Mouse (Mus musculus) megakaryocyte progenitor cell, adult 5-6 weeks (primary cell): Measurements from ENCODE around the gene Prtg. TPM values are rescaled to one million over a fixed set of nuclear protein-coding genes. Genes with fewer than 3 reads are reported as not detected.
A peak's percentile ranks its signal among the peaks of the same experiment; 100 is the strongest.

Experiments
- ATAC-seq: replicated peaks from 2 replicates; pipeline ENCODE4 v1.8.0; 2016; ENCODE audit warnings: mild to moderate bottlenecking, moderate TSS enrichment, inconsistent platforms; ENCODE audit not compliant: poor library complexity
- total RNA-seq, 2 experiments: library from RNA; stranded (forward) in 1 of 2; stranded (reverse) in 1 of 2; fragments of 157-497, 149-512 nt in 1 of 2; fragments of 200-1000 nt in 1 of 2; gene quantifications; 2 replicates each; pipeline versions ENCODE4 v1.2.3 to v1.2.4; 2015 to 2017

Gene Prtg
- total RNA-seq, 2 experiments from 2014 or later: not detected

DNA sequence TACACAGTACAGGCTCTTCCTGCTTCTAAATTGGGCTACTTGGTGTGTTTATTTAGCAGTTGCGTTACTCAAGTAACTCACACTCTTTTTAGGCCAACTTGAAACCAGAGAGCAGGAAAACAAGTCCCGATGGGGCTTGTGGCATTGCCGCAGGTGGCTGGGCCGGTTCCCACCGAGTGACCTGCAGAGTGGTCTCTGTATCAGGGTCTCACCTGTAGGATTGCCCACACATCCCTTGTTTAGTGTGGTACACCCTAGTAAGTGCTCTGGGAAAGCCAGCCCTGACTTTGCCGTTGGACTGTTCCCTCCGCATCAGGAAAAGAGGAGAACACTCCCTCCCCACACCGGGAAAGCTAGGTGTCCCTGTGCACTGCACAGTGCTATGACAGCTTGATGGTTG lies 95.4 kb downstream of the Prtg start:
- ATAC-seq: no peak

DNA sequence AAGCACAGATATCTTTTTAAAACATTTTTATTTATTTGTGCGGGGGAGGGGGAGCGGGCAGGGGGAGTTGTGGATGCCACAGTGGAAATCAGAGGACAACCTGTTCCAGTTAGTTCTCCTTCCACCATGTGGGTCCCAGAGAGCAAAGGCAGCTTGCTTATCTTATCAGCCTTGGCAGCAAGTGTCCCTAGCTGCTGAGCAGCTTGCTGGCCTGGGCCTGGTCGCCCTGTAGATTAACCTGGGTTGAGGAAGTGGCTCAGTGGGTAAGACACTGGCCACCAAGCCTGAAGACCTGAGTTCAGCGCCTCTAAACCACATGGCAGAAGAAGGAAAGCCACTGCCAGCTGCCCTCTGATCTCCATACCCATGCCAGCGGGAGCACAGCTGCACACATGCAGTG lies 95.9 kb downstream of the Prtg start:
- ATAC-seq: peak; percentile 98

DNA sequence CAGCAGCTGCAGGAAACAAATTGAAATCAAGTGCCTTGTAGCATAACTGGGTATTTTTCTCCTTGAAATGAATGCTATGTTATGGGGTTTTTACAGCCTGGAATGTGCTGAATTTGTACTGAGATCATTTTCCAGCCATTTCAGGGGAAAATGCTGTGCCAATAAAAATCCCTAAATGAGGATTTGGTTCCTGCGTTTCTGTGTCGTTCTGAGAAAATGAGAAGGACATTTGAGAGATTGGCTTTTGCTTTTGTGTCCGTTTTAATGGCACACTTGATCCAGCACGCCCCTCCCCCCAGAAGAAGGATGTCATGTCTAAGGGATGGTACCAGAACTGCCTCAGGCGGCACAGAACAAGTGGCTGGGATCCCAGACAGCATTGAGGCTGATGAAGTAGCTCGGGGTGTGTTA lies 100.0 kb downstream of the Prtg start:
- ATAC-seq: no peak

DNA sequence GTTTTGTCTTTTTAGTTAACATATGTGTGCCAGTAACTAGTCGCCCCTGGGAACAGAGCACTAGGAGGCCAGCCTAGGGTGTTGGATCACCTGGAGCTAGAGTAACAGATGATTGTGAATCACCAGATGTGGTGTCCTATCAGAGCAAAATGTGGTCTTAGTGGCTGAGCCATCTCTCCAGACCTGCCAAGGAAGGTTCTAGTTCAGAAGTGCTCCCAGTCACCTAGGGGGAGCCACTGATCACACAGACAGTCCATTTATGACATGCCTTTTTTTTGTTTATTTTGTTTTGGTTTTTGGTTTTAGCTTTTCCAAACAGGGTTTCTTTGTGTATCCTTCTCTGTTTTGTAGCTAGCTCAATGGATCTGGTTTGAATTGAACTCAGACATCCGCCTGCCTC lies 104.7 kb downstream of the Prtg start:
- no peak for ATAC-seq

DNA sequence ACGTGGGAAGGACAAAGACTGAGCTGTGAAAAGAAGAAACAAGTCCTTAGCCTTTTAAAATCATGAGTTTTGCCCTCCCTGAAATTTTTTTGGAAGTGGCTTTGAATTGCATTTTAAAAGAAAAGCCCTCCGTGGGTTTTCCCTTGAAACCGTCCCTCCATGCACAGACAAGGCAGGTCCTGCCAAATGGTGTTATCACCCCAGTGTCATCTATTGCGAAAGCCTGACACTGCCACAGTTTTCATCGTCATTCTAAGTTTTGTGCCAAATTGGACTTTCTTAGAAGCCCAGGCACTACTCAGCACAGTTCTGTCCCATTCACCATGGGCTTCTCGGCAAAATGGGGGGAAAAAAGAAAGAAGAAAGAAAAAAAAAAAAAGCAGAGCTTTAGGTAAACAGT lies 106.9 kb downstream of the Prtg start:
- no peak for ATAC-seq

DNA sequence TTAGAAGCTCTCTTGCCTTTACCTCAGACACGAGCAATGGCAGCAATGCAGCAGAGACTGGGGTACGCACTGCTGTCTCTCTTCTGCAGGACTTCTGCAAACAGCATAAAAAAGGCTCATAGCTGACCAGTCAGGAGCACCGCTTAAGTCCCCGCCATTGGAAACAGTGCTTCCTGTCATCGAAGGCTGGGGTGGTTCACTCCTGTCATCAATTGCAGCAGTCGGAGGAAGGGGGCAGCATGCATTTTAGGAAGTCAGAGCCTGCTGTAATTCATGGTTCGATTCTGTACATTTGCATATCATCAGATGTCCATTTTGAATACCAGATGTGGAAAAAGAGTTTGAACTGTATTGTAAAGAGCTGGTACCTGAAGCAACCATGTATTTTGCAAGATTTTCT lies 109.1 kb downstream of the Prtg start:
- peak; percentile 63 for ATAC-seq

DNA sequence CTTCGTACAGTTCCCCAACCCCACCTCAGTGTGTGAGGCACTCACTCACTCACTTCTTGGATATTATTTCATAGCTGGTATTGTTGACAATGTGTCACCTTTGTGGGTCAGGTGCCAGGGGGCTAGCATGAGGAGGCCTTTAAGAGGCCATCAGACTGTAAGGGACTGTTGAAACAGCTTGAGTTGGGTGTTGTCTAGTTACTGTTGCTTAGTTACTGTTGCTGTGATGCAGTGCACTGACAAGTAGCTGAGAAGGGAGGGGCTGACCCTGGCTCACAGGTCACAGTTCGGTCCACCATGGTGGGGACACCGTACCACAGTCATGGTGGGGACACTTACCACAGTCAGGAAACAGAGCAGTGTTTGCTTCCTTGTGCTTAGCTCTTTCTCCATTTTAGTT lies 116.4 kb downstream of the Prtg start:
- ATAC-seq: no peak

DNA sequence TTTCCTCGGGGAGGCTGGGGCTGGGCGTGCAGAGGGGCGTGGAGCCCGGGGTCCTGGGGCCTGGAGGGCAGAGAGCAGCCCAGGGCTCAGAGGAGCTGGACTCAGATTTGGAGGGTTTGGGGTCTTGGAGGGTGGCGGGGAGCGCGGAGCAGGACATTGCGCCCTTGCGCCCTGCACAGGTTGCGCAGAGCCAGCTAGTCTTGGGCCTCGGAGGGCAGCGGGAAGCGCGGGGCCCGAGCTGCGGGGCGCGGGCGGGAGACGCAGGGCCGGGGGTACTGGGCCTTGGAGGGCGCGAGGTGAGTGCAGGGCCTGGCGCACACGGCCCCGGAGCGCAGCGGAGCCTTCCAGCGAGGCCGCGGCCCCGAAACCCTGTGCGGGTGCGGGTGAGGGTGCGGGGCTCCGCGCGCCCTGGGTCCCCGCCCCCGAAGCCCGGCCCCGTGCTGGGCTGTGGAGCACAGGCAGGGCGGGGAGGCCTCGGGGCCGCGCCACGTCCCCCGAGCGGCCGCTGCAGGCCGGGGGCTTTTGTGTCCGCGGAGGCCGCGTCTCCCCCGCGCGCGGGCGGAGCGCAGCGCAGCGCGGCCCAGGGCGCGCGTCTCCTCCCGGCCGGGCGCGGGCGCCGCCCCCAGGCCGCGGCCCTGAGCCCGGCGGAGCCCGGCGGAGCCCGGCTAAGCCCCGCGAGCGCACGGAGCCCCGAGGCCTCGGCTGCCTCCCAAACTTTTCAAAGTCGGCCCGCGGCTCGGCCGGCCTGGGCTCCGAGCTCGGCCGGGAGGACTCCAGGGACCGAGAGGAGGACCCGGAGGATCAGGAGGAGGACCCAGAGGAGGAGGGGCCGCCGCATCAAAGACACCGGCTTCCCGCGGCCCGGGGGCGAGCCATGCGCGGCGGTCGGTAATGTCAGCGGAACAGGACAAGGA lies 118.6 kb downstream of the Prtg start, which contains the start of gene Pygo1:
Gene Pygo1, plus strand, starts transcription at position 625 of the 914 bp plus-strand sequence.
- ATAC-seq: no peak

DNA sequence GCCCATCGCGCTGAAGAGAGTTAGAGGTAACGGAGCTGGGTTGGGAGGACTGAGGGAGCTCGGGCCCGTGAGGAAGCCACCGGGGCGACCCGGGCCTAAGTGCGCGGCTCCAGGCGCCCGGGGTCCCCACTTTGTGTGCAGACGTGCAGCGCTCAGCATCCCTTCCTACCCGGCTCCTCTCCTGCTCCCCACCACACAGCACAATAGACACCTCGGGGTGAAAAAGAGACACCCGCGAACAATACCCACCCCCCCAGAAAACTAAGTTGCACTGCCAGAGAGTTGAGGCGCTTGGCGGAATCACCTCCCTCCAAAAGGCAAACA lies 119.2 kb downstream of the Prtg start:
- ATAC-seq: no peak

DNA sequence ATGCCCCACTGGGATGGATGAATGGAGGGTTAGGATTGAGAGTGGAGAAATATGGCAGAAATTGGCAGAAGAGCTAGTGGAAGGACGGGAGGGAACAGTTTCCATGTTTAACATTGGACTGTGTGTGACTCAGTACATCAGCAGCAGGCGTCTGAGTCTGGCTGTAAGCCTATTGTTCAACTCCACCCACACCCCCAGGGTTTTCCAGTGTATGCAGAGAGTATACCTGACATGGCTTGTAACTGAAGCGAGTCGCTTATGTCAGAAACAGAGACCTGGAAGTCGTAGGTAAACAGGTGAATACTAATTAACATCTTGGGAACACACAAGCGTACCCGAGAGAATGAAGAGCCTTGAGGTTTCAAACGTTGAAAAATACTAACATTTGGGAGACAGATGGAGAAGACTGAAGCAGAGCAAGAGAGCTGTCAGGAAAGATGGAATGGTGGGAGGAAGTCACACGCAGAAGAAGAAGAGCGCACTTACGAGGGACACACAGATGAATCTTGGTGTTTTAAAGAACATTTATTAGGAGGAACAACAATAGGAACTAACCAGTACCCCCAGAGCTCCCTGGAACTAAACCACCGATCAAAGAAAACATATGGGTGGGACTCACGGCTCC lies 124.6 kb downstream of the Prtg start:
- ATAC-seq: no peak

DNA sequence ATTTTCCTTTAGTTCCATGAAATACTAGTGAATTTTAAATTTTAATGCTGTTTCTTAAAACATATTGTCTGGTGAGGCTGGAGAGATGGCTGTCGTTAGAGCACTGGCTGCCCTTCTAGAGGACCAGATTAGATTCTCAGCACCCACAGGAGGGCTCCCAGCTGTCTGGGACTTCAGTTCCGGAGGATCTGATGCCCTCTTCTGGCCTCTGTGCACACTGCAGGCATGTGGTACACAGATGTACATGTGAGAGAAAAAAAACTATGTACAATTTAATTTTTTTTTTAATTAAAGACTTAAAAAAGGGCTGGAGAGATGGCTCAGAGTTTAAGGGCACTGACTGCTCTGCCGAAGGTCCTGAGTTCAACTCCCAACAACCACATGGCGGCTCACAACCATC lies 128.6 kb downstream of the Prtg start:
- no peak for ATAC-seq

DNA sequence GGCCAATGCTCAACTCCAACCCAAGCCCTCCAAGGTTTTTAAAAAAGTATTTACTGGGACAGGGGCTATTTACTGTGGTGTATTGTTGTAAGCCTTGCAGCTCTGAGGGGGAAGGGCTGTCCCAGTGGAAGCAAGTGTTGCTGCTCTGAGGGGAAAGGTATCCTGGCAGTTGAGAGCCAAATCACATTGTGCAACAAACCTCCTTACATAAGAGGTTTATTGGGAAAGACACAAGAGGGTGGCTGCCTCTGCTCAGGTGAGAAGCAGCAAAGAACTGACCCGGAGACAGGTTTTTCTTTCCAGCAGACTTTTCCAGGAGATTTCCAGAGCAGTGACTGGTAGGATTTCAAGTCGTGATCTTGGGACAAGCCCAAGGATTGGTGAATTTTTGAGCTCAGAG lies 129.6 kb downstream of the Prtg start:
- ATAC-seq: no peak

DNA sequence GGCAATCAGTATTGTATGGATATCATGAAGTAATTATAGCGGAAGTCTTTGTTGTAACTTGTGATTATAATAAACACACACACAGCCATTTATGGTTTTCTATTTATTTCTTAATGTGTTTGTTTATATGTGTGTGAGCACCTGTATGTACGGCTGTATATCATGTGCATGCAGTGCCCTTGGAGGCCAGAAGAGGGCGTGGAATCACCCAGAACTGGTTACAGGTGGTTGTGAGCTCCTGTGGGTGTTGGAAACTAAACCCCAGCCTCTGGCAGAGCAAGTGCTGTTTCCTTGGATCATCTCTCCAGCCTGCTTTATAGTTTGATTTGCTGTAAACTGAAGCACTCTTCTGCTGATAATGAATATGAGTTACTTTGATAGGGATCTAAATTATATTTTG lies 136.8 kb downstream of the Prtg start:
- ATAC-seq: no peak

DNA sequence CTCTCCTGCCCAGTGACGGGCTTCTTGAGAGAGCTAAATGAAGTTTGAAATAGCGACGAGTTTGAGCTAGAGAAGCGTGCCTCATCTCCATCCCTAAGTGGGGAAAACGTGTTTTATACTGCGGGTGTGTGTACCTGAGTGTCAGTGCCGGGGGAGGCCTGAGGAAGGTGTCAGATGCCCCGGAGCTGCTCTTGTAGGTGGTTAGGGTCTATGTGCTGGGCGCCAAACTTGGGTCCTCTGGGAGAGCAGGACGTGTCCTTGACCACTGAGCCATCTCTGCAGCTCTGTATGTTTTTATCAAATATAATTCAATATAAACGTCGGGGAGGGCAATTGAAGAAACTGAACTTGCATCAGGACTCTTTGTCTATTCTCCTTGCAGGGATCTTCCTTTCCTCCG lies 137.6 kb downstream of the Prtg start:
- no peak for ATAC-seq

DNA sequence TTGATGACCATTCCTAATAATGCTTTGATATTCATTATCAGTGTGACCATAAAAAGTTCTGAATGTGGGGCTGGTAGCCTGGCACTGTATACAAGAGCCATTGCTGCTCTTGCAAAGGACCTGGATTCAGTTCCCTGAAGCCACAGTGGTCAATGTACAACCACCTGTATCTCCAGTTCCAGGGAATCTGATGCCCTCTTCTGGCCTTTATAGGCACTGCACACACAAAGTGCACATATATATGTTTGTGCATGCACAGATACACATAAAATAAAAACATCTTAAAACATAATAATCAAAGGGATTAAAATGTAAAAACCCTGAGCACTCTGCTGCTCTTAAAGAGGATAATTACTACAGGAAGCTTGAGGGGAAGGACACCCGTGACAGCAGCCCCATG lies 140.3 kb downstream of the Prtg start:
- ATAC-seq: no peak

DNA sequence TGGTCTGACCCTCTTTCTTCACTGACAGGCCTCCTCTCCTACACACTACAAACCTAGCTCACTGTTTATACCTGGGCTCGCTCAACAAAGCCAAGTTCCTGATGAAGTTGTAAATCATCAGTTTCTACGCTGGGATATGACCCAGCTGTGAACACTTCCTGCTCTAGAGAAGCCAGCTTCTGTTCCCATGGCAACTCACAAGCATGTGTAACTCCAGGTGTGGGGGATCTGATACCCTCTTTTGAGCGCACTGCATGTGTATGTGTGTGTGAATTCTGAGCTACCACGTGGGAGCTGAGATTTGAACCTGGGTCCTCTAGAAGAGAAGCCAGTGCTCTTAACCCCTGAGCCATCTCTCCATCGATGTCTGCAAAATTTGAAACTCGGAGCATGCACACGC lies 142.9 kb downstream of the Prtg start:
- no peak for ATAC-seq

DNA sequence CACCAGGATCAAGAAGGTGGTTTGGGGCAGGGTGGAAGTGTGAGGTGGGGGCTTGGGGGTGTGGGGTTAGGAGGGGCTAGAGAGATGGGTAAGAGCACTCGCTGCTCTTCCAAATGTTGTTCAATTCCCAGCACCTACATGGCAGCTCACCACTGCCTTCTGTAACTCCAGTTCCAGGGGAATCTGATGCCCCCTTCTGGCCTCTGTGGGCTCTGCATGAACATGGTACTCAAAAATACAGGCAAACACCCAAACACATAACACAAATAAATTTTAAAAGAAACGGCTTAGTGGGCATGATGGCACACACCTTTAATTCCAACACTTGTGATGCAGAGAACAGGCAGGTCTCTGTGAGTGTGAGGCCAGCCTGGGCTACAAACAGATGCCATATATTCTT lies 148.1 kb downstream of the Prtg start:
- no peak for ATAC-seq

DNA sequence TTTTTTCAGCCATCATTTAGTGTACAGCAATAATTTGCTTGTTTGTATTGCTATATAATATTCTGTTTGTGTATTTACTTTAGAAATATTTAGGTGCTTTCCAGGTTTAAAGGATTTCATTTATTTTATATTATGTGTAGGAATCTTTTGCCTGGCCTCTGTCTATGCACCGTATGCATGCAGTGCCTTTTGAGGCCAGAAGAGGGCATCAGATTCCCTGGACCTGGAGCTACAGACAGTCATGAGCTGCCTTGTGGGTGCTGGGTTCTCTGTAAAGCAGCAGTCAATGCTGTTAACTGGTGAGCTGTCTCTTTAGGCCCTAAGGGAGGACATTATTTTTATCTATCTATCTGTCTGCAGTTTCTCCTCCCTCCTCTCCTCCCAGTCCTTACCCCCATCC lies 148.9 kb downstream of the Prtg start:
- ATAC-seq: peak; percentile 59

DNA sequence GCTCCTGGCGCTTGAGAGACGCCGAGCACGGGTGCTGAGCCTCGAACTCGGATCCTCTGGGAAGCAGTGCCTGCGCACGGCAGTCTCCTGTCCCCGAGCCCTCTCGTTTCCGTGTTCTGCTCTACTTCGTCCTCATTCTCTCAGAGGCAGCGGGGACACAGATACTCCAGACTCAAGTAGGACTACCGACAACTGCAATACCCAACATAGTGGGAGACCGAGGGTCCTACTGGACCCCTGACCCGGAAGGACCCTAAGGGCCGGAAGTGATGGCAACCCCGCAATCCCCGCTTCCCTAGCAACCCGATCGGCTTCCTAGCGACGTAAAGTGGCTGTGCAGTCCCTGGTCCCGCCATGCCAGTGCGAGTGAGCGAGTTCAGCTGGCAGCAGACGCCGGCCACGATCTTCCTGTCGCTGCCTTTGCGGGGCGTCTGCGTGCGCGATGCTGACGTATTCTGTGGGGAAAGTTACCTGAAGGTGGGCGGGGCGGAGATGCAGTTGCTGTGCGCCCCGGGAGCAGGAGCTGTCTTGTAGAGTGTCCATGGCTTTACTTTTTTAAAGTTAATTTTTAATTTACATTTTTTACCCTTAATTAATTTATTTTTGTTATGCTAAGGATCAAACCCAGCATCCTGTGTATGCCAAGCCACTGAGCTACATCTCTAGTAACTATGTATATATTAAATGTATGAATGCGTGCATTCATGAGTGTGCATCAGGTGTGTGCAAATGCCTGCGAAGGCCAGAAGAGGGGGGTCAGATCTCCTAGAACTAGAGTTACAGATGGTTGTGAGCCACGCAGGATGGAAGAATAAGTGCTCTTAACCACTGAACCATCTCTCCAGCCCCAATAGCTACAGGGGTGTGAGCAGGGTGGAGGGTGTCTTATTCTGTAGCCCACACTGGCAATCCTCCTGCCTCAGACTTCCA lies 152.1 kb downstream of the Prtg start, which contains the start of the genes Dyx1c1 and Gm44503:
Gene Dyx1c1, plus strand, starts transcription at position 265 of the 930 bp plus-strand sequence.
Gene Gm44503, plus strand, starts transcription at position 332 of the 930 bp plus-strand sequence.
- peak; percentile 94 for ATAC-seq

DNA sequence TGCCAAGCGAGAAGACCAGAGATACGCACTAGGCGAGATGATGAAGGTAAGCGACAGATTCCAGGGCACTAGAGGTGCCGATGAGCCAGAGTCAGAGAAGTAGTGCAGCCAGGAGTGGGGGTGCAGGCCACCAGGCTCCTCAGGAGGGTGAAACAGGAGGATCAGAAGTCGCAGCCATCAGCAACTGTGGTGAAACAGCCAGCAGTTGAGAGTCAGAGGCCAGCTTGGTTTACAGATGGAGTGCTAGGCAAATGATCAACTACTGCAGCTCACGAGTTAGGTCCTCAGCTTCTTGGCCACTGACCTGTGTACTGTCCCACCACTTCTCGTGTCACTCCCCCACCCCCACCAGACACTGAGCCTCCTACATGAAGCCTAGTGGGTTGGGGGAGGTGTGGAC lies 154.7 kb downstream of the Prtg start:
- no peak for ATAC-seq

DNA sequence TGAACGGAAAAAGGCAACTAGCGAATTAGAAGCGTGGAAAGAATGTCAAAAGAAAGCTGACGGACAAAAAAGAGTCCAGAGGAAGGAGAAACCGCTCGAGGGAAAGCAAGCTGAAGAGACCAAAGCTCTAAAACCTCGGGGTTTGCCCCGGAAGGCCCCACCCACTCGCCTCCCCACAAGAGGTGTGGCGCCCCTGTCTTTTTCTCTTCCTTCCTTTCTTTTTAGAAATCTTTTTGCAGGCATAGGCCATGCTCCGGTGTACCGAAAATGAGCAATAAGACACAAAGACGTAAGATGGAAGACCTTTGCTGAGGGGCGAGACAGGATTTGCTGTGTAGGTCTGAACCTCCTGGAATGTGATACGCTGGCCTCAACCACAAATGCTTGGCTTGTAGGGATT lies 155.3 kb downstream of the Prtg start:
- no peak for ATAC-seq
